Mouse (Mus musculus): ENCODE data around the gene Dad1.

Gene Dad1

DNA sequence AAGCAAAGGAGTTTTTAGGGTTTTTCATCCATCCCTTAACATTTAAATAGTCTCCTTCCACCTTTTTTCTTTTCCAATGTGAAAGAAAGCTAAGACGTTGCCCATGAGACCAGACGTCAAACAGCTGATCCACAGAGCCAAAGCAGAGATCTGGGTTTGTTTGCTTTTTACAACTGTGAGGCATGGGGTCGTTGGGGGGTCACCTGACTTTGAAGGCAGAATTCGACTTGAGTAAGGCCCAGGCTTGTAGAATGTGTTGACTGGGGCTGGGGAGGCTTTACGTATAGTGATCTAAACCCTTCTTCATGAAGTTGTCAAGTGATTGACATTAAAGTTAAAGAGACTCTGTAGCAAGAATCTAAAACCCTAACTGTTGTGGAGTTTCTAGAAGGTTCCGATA lies 48.0 kb downstream of the Dad1 start:
- no peak for DNase-seq (ENCODE audit: low spot score in 2 of 2)

DNA sequence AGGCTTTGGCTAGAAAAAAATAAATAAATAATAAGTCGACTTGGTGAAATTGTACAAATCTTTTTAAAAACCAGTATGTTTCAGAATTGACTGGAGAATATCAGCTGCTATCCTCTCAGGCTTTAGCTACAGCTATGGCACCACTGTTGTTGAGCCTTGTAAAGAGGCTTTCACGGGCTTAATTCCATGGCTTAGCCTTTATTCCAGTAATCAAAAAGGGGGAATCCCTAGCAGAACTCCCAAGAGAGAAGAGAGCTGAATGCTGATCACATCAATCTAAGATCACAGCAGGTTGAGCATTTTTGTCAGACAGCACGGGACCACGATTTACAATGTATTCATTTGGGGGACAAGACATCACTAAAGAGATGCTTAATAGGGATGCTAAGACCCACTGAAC lies 49.1 kb downstream of the Dad1 start:
- DNase-seq (ENCODE audit: low spot score in 2 of 2), result no peak

DNA sequence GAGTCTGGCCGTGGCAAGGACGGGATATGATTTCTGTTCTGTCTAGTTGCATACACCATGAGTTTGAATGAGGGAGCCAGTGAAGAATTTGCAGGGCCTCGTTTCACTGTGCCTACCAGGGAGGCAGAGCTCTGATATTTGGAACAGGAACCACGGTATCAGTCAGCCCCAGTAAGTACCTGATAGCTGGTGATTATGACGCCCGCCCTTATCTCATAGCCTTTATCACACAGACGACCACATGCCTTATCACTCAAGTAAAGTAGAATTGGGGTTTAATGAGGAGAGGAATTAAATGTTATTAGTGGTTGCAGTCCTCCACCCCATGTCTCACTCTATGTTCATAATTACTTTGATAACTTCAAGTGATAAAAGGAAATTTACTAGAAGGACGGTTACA lies 49.6 kb downstream of the Dad1 start:
- no peak for DNase-seq (ENCODE audit: low spot score in 2 of 2)

DNA sequence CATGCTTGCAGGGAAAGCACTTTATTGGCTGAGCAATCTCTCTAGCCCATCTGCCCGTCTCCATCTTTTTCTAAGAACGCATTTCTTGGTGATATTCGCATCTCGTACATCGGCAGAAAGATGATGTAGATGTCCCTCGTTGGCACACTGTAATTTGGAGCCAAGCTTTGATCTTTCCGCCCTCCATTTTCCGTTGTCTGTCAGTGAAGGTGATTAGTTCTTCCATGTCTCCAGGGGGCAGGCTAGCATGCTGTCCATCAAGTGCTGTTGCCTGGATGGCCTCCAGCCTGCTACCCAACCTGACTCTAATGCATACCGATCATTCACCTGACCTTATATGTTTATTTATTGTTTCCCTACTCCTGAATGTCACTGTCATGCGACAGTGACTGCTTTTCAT lies 50.1 kb downstream of the Dad1 start:
- no peak for DNase-seq (ENCODE audit: low spot score in 2 of 2)

DNA sequence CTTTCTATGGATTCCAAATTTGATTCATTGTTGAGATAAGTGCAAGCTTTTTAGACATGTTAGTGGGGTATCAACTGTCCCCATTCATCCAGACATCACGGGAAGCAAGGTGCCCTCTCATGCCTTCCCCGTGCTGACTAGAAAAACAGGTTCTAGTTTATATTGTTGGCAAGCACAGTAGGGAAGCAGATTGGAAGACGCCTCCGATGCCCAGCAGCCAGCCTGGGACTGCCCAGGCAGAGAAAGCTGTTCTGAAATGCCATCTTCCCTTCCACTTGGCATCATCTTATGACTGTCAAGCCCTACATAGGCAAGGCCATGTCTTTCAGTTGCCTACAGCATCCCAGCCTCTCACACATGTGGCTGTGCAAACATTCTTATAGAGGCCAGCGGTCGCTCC lies 50.7 kb downstream of the Dad1 start:
- DNase-seq (ENCODE audit: low spot score in 2 of 2), result no peak

DNA sequence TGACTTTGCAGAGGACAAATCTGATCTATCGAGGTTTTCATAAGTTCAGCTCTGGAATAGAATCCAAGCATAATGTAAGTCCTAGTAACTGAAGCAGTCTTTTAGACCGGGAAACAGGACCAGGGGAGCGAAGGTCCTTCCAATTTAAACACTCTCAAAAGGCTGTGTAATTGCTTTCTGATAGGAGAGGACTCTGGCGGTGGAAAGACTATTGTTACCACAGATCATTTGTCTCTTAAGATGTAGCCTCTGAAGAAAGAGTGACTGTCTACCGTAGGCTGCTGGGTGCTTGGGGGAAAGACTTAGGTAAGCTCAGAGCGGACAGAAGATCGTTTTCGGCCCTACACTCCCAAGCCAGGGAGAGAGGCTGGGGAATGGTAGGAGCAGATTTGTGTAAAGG lies 53.5 kb downstream of the Dad1 start:
- no peak for DNase-seq (ENCODE audit: low spot score in 2 of 2)

DNA sequence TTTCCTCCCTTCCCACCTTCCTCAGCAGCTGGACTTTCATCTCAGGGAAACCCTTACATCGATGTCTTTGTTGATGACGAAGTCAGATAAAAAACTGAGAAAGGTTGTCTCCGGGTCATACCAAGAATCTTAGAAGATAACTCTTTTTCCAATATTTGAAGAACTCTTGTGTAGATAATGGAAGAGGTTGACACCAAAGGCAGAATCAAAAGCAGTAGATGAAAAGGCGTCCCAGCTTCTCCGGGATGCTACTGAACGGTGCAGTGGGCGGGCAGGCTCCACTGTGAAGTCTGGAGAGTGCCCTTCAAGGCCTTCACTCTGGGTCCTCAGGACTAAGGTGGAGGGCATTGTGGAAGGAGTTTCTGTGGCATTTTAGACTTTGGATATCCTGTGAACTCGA lies 54.2 kb downstream of the Dad1 start:
- DNase-seq (ENCODE audit: low spot score in 2 of 2), result no peak

DNA sequence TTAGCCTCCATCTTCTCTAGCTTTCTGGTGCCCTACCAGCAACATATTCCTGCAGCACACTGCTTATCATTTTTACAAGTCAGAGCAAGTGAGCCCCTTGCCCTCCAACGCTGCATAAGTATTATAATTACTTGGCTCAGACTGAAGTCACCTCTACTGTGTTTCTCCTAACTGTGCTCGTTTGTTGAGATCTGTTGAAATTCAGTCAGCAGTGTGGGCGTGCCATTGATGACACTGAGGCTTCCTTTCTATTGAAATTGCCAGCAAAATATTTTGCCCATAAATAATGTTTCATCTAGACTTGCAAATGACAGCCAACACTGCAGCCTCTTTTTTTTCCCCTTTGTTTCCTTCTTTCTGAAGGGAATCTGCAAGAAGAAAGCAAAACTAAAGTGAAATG lies 56.2 kb downstream of the Dad1 start:
- no peak for DNase-seq (ENCODE audit: low spot score in 2 of 2)

DNA sequence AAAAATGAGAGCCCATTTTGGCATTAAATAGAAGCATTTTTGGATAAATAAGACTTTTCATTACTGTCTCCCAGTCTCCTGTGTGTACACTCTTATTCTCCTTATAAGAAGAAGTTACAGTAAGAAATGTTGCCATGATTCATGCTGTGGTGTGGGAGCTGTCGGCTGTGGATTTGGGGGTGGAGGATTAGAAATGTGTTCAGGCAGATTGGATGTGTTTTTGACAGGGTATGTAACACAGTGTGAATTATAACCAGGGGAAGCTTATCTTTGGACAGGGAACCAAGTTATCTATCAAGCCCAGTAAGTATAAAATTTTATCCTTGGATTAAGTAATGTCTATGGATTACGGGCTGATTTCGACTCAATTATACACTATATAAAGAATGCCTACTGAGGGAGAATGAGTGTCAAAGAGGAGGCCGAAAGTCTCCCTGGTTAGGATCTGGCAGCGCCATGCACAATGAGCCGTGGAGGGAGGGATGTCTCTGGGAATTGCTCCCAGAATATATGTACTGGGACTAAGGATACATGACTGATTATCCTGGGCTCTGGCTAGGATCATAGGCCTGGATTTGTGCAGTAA lies 58.0 kb downstream of the Dad1 start:
- DNase-seq (ENCODE audit: low spot score in 2 of 2), result no peak

DNA sequence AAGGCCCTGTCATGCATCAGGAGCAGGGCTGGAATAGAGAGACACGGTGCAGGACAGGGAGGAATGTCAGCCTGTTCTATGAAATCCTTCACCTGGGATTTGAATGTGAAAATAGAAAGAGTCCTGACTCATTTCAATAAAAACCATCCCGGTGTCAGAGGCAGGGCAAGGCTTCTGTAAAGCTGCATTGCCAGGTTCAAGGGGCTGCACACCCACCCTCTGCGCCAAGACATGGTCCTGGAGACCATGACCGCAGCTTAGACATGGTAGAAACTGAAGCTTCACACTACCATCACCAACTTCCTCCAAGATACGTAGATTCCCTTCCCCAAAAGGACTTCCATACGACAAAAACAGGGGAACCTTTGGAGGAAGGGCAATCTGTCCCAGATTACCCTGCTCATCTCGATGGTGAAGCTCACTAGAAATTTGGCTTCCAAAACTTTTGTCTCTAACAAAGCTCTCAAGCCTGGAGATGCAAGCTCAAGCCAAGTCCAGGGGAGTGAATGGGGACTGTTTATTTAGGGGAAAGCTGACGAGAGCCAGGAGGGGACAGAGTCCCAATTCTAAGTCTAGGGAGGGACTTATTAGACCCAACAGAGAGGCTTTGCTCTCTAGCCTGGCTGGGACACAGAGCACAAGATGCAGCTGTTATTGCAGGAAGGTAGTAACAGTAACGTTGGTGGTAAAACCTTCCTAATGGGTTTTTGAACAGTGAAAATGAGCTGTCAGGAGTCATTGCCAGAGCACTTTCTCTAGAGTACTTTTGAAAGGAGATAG lies 60.4 kb downstream of the Dad1 start:
- no peak for DNase-seq (ENCODE audit: low spot score in 2 of 2)

DNA sequence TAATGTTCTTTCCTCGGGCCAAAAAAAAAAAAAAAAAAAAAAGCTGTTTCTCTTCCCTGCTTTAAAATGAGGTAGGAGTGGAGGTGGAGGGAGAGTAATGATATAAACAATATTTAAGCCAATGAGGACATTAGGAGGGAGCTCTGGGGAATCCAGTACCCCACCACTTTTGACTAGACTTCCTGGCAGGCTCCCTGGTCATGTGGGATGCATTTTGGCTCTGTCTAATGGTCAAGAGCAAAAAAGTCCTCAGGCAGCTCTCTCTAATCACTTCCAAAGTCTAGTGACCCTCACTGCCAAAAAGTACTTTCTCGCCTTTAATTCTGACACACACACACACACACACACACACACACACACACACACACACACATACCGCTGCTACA lies 61.4 kb downstream of the Dad1 start:
- peak; percentile 20 to 29 for DNase-seq (ENCODE audit: low spot score in 2 of 2)

DNA sequence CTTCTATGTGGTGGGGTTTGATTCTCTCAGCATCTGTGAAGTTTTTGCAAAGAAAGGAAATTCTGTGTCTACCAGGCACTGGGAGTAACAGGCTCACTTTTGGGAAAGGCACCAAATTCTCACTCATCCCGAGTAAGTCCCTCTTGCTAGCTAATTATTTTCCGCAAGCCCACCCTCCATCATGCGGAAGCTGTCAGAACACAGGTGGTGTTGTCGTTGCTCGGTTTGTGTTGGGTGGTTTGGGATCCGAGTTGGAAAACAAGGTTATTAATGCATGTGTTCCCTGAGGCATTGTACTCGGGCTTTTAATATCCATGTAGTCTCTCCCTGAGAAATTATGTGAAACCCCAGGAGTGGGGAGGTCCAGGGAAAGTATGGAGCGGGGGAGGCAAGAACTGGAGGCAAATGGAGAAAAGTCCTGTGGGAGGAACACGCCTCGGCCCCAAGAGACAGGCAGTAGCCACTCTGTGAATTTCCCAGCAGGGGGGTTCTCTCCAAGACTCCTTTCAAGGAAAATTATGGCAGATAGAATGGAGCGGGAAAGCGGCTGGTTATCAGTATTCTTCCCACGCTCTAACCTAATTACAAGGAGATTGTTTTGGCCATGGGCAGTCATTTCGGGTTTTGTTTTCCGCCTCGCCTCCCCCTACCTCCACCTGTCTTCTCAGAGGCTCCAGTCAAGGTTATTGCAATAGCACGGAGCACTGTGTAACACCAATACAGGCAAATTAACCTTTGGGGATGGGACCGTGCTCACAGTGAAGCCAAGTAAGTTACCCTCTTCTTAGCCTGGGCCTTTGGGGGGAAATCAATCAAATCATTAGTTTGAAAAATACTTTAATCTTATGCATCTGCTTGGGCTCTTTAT lies 62.1 kb downstream of the Dad1 start:
- DNase-seq (ENCODE audit: low spot score in 2 of 2), result peak; percentile 18 to 19

DNA sequence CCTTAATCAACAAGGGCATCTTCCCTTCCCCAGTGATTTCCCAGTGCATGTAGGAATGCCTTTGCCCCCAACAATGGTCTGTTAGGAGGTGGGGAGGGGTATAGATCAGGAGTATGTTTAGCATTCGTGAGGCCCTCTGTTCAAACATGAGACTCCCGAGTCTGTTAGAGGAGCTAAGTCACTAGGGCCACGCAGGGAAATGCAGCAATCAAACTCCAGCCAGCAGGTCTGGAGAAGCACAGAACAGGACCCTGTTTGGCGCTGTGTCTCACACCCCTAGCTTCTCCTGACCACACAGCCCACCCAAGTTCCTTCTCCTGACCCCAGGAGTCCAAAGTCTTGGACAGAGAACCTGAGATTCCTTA lies 62.9 kb downstream of the Dad1 start:
- no peak for DNase-seq (ENCODE audit: low spot score in 2 of 2)

DNA sequence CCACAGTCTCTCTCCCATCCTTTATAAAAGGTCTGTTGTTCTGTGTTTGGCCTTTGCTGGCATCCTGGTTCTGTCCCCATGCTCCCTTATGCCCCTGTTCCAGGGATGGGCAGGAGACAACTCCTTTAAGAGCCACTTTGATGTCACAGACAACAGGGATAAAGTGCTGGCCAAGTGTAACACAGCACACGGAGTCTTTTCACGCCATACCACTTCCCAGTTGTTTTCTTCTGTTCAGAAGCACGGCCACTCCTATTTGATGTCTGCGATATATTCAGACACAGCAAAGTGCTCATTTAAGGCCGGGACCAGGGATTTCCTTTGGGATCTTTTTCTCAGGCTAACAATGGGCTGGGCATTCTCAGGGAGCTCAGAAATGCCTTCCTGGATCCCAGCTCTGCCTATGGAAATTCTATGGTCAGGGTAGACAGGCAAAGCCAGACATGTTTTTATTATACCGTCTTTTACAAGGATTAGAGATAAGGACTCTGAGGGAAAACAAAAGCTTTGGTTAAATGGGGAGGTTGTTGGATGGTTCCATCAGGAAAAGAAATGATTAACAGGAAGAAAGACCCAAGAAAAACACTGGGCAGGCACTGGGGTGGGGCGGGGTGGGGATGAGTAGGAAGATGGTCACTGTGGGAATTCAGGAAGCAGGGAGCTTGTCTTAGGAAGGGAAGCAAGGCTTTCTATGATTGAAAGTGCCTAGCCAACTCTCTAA lies 63.4 kb downstream of the Dad1 start:
- no peak for DNase-seq (ENCODE audit: low spot score in 2 of 2)

DNA sequence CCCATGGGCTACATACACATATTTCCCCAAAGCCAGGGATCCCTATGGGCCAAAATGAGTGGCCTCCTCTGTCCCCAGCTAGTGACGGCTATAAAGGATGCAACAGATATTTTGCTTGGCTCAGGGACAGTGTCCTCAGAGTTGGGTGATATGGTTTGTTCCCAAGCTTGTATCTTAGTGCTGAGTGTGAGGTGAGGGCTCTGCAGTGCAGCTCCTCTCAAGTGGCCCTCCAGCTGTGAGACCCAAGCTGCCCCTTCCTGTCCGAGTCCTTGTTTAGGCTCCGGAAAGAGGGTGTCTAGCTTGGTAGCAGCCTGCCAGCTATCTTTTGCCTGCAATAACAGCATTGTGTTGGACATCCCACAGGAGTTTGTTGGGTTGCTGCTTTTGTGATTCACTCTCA lies 64.6 kb downstream of the Dad1 start:
- no peak for DNase-seq (ENCODE audit: low spot score in 2 of 2)

DNA sequence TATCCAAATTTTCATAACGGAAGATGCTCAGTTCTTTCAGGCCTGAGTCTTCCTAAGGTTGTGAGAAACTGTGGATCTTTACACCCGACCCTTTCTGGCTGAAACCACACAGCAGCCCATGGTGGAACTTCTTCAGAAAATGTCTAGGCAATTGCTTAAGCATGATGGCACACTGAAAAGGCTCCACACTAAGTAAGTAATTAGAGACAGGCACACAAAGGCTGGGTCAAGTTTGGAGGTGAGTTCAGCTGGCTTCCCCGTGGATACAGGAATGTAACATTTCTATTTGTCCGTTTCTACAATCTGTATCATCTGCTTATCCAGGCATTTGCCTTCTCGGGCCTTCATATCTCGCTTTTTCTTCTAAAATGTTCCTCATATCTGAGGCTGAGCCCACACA lies 66.7 kb downstream of the Dad1 start:
- DNase-seq (ENCODE audit: low spot score in 2 of 2), result no peak

Measured in frontal cortex, postnatal 10 days (tissue).